Mouse (Mus musculus): ENCODE measurements around the gene Patj.
"Not testable (repeated sequence)": the region's sequence is repeated elsewhere in the genome, so short reads cannot be mapped to it uniquely, and the experiment has no call there.

The Patj gene

DNA sequence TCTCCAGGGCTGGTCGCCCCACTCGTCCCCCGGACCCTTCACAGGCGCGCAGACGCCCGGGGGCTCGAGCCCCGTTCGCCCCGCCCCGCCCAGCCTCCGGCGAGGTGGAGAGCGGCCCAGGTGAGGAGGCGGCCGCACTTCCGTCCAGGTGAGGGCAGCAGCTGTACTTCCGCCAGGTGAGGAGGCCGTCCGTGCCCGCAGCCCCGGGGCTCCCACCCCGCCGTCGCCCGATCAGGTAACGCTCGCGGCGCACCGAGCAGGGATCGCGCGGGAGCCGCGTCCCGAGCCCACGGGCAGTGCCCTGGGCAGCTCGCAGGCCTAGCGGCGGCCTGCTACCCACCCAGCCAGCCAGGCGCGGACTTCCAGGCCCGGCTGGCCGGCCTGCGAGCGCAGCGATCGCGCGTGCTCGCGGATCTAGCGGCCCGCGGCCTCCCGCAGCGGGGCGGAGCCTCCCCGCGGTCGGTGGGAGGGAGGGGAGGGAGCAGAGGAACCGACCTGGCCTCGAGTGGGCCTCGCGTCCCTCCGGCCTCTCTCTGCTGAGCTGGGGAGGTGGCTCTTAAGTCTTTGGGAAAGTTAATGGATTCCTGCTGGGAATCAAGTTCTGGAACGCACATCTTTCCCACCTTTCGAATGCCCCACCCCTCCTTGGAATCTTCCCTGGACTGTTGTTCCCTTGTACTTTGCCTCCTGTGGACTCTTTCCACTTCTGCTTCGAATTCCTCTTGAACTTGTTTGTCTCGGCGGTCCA is at the start of gene Patj:
Patj (plus strand) TSS at position 96 of the 748 bp plus-strand sequence.
- peak; percentile 72 to 91 for DNase-seq

DNA sequence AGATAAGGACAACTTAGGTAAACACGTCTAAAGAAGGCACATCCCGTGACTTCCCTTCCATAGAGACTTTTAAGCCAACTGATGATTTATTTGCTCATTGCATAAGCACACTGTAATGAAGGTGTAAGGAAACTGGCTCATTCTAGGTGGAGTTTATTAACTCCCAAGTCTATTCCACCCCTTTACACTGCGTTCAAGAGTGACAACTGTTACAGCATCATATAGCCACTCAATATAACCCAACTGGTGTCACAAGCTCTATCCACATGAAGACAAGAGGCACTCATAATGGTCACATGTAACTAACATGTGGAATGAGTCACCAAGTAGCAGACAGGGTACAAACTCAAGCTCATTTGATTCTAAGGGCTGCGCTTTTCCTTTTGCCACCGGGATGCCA is 47.0 kb upstream of the Patj start:
- DNase-seq = no peak

- no peak for DNase-seq
Observed at GRCm38 (mm10) chr4:98358034-98358809, 37.4 kb upstream of the Patj start.

GRCm38 (mm10) chr4:98375401-98375800 is 20.2 kb upstream of the Patj start:
- peak in 1 of 2 experiments; percentile 33 for DNase-seq

- no peak for DNase-seq
Observed at GRCm38 (mm10) chr4:98376943-98377342, 18.6 kb upstream of the Patj start.

GRCm38 (mm10) chr4:98382716-98383424 is 12.7 kb upstream of the Patj start, which contains the start of gene Tm2d1:
TSS of gene Tm2d1 (minus strand) at chr4:98383306.
- peak; percentile 89 to 93 for DNase-seq

GRCm38 (mm10) chr4:98385036-98385435 is 10.5 kb upstream of the Patj start:
- DNase-seq = no peak

- DNase-seq = no peak
Observed at GRCm38 (mm10) chr4:98395346-98395689, 267 bp upstream of the Patj start.

DNA sequence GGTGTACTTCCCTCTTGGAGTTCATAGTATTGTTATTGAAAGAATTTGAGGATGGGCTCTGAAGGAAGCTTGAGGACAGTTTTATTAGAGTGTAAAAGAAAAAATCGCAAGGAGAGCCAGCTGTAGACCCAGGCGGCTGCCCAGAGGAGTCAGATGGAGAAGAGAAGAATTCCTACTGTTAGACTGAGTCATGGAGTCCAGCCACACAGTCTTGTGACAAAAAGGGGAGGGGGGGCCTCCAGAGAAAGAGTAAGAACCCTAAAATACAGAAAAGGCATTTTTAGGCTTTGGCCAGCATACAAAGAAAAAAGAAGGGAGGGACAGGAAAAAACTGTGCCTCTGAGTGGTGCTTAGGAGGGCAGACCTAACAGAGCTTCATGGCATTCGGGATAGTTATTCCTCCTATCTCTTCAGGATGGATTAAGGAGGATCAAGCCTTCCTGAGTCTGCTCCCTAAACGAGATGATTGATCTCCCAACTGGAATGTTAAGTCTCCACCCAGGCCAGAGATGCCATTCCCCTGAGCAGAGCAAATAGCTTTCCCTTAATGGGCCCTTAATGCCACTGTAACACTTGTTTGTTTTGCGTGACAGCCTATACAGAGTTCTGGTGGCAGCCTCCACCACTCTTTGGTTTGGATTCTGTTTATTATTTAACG is 5.5 kb downstream of the Patj start:
- DNase-seq = no peak

DNA sequence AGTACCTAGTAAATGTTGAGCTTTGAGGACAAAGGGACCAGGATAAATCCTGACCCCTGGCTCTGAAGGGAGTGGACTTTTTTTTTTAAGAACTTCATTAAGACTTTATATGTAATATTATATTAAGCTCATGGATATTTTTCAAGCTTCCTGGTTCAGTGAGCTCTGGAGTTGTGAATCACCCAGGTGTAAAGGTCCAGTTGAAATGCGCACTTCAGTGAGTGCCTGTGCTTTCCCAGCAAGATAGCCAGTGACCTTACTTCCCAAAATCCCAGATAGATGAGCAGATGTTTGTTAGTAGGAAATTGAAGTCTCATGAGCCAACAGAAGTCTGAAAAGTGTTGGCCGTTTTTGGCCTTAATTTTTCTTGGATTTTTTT is 6.0 kb downstream of the Patj start:
- DNase-seq = no peak

- no peak for DNase-seq
Observed at GRCm38 (mm10) chr4:98403492-98403891, 7.9 kb downstream of the Patj start.

DNA sequence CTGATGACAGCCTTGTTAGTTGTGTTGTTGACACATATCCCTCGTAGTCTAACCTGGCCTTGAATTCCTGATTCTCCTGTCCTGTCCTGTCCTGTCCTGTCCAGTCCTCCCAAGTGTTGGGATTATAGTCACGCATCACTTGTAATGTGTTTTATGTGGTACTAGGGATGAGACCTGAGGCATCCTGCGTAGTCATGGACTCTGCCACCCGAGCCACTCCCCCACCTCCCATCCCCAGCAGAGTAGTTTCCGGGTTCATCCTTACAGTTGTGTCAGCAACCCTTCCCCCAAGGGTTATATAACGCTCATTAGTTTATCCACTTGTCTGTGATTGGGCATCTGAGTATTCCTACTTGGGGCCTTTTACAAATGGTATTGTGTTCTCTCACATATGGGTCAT is 8.8 kb downstream of the Patj start:
- DNase-seq = peak; percentile 23 to 77

- DNase-seq = no peak
Observed at GRCm38 (mm10) chr4:98408455-98408854, 12.9 kb downstream of the Patj start.

DNA sequence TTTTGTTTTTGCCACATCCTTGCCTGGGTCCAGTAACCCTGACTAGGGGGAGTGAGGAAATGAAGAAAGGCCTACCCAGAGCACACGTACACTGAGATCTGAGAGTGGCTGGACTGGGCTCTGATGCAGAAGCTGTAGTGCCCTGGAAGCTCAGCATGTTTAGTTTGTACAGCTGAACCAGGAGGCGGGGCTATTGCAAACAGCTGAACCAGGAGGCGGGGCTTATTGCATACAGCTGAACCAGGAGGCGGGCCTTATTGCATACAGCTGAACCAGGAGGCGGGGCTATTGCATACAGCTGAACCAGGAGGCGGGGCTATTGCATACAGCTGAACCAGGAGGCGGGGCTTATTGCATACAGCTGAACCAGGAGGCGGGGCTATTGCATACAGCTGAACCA is 19.6 kb downstream of the Patj start:
- DNase-seq = not testable (repeated sequence)

DNA sequence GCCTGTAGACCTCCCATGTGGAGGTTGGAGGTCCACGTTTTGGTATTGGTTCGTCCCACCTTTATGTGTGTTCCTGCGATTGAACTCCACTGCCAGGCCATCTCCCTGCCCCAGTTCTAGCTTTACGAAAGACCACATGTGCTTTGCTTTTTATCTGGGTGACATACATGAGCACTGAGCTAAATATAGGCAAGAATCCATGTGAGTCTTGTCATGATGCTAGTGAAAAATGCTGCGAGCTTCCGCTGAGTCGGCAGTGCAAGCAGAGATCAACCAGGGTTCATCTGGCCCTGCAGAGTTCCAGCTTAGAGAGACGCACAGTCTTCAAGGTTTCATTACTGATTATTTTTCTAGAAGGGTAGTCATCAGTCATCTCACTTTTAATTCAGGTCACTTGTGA is 32.8 kb downstream of the Patj start:
- peak in 1 of 2 experiments; percentile 14 for DNase-seq

GRCm38 (mm10) chr4:98435641-98436457 is 40.3 kb downstream of the Patj start:
- DNase-seq = no peak

DNA sequence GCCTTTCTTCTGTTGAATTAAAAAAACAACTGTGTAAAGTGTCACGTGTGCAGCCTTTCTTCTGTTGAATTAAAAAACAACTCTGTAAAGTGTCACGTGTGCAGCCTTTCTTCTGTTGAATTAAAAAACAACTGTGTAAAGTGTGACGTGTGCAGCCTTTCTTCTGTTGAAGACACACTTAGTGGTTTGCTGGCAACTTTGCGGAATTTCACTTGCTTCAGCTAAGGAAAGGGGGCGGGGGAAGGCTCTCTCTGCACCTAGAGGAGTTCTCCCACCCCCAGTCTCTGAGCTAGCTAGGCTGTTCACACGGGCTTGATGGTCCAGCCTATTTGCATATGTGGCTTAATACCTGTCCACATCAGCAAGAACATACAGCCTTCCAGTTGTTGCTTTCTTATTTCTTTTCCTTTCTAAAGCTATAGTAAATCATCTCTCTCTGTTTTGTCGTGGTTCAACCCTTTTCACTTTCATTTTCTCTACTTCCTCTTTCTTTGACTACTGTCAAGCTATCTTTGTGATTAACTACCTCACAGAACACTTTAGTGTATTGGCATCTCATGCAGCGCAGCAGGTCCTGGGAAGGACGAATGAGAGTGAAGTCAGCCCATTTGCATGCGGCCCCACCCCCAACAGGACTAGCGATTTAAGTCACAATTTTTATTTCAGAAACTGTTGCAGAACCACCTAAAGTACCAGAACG is 41.2 kb downstream of the Patj start:
- peak in 1 of 2 experiments; percentile 12 for DNase-seq

- DNase-seq = no peak
Observed at GRCm38 (mm10) chr4:98439261-98440005, 43.8 kb downstream of the Patj start.

- no peak for DNase-seq
Observed at GRCm38 (mm10) chr4:98441248-98441647, 45.7 kb downstream of the Patj start.

DNA sequence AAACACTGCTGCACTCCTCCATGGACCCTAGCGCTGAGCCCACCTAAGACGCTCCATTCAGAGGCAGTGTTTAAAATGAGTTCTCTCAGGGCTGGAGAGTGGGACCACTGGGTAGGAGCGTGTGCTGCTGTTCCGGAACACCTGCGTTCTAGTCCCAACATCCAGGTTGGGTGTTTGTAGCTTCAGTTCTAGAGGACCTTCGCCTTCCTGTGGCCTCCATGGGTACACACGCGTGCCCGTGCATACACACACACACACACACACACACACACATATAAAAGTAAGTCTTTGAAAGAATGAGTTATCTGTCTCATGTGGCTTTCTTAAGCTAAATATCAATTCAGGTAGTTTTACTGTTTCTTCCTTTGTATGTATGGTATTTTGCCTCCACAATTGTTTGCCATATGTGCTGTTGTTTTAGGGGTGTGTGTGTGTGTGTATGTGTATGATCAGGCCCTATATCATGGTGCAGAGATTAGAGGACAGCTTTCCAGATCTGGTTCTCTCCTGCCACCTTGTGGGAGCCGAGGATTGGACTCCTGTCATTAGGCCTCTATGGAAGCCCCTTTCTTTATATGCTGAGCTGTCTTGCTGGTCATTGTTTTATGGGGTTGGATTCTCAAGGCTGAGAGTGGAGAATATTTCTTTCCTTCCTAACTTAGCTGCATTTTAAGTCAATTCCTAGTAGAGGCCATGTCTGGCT is 49.0 kb downstream of the Patj start:
- peak in 1 of 2 experiments; percentile 58 for DNase-seq
